Mouse (Mus musculus) liver, embryonic 14.5 days (tissue): ENCODE measurements around the gene Nsmce3.

Source experiments
- CTCF ChIP-seq: IDR thresholded peaks from 2 replicates; pipeline ENCODE4 v1.5.1; 2016; ENCODE audit warnings: antibody characterized with exemption, low read depth, control low read depth
- EP300 ChIP-seq: IDR thresholded peaks from 2 replicates; pipeline ENCODE4 v1.6.1; 2016; ENCODE audit warnings: antibody characterized with exemption, low read depth

GRCm38 (mm10) chr7:64856526-64857082, 16.2 kb downstream of the Nsmce3 start:
- TF ChIP-seq CTCF (no peak), EP300 (no peak)
